Mouse (Mus musculus): Measurements from ENCODE around the gene Abcc8. TPM values are rescaled to one million over a fixed set of nuclear protein-coding genes. Genes with fewer than 3 reads are reported as not detected.

Abcc8 gene
- polyA plus RNA-seq, 1 experiment from 2014 or later: 6.2 TPM

DNA sequence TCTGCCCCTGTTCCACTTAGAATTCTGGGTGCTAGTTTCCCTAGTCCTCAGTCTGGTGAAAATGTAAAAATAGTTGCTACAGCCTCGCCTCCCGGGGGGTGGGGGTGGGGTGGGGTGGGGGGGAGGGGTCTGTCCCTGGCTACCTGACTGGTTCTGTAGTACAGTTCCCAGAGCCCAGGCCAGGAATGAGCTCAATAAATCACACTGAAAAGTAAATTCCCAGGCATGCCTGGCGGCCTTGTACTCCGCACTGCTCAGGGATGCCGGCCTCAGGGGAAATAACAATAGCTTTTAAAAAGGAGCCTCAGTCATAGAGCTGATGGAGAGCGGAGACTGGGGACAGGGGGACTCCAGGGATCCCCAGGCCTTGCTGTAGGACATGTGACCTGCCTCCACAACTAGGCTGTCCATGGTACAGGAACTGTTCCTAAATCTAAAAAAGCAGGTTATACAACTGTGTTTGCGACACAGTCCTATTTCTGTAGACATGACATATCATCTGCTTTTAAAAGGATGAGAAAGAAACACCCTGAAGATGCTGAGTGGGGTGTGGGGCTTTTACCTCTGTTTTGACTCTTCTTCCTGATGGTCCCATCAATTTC is 41.4 kb downstream of the Abcc8 start:
- Histone ChIP-seq H3K4me2 (ENCODE audit: low read depth, low read length) (no peak overlapping the region), H3K4me1 (ENCODE audit: control insufficient read depth, insufficient read depth, low read length) (0 out of 2 replicates have a peak, but pooled peaks cover 6% of the 10 kb centered on the region), H3K9ac (ENCODE audit: low read depth, low read length) (no peak overlapping the region), H3K27ac (ENCODE audit: low read length) (no peak overlapping the region), H3K9me3 (ENCODE audit: control insufficient read depth, low read length) (no peaks in the 10 kb centered on the region), H3K4me3 (ENCODE audit: low read length) (no peak overlapping the region), H3K36me3 (ENCODE audit: control insufficient read depth, insufficient read depth, low read length) (no peaks in the 10 kb centered on the region), H3K27me3 (replicated peaks; ENCODE audit: control insufficient read depth, insufficient read depth, low read length) (no peaks in the 10 kb centered on the region)
- 17% methylated on average over 7 of the region's 7 CpGs for WGBS
- ATAC-seq: peak; percentile 78

GRCm38 (mm10) chr7:46133858-46134257 is 46.0 kb downstream of the Abcc8 start:
- Histone ChIP-seq H3K36me3 (ENCODE audit: control insufficient read depth, insufficient read depth, low read length) (no peaks in the 10 kb centered on the region), H3K27me3 (replicated peaks; ENCODE audit: control insufficient read depth, insufficient read depth, low read length) (no peaks in the 10 kb centered on the region), H3K27ac (ENCODE audit: low read length) (no peak overlapping the region), H3K4me3 (ENCODE audit: low read length) (no peak overlapping the region), H3K9ac (ENCODE audit: low read depth, low read length) (no peak overlapping the region), H3K4me2 (ENCODE audit: low read depth, low read length) (no peak overlapping the region), H3K9me3 (ENCODE audit: control insufficient read depth, low read length) (no peaks in the 10 kb centered on the region), H3K4me1 (ENCODE audit: control insufficient read depth, insufficient read depth, low read length) (peaks cover 10% of the 10 kb centered on the region; the same call in 1 of the 2 replicates)
- 24% methylated on average over 7 of the region's 7 CpGs for WGBS
- no peak for ATAC-seq

GRCm38 (mm10) chr7:46132229-46132628 is 47.6 kb downstream of the Abcc8 start:
- Histone ChIP-seq H3K4me2 (ENCODE audit: low read depth, low read length) (no peak overlapping the region), H3K9ac (ENCODE audit: low read depth, low read length) (no peak overlapping the region), H3K4me1 (ENCODE audit: control insufficient read depth, insufficient read depth, low read length) (peaks cover 5% of the 10 kb centered on the region; the same call in 1 of the 2 replicates), H3K27me3 (replicated peaks; ENCODE audit: control insufficient read depth, insufficient read depth, low read length) (no peaks in the 10 kb centered on the region), H3K36me3 (ENCODE audit: control insufficient read depth, insufficient read depth, low read length) (no peaks in the 10 kb centered on the region), H3K27ac (ENCODE audit: low read length) (no peak overlapping the region), H3K4me3 (ENCODE audit: low read length) (no peak overlapping the region), H3K9me3 (ENCODE audit: control insufficient read depth, low read length) (no peaks in the 10 kb centered on the region)
- 87% methylated on average over 12 of the region's 12 CpGs for WGBS
- ATAC-seq: no peak

GRCm38 (mm10) chr7:46131806-46132205 is 48.0 kb downstream of the Abcc8 start:
- Histone ChIP-seq H3K27ac (ENCODE audit: low read length) (no peak overlapping the region), H3K27me3 (replicated peaks; ENCODE audit: control insufficient read depth, insufficient read depth, low read length) (no peaks in the 10 kb centered on the region), H3K9me3 (ENCODE audit: control insufficient read depth, low read length) (no peaks in the 10 kb centered on the region), H3K36me3 (ENCODE audit: control insufficient read depth, insufficient read depth, low read length) (no peaks in the 10 kb centered on the region), H3K4me1 (ENCODE audit: control insufficient read depth, insufficient read depth, low read length) (peaks cover 5% of the 10 kb centered on the region; the same call in 1 of the 2 replicates), H3K9ac (ENCODE audit: low read depth, low read length) (no peak overlapping the region), H3K4me3 (ENCODE audit: low read length) (no peak overlapping the region), H3K4me2 (ENCODE audit: low read depth, low read length) (no peak overlapping the region)
- WGBS: 72% methylated on average over 8 of the region's 8 CpGs
- no peak for ATAC-seq

DNA sequence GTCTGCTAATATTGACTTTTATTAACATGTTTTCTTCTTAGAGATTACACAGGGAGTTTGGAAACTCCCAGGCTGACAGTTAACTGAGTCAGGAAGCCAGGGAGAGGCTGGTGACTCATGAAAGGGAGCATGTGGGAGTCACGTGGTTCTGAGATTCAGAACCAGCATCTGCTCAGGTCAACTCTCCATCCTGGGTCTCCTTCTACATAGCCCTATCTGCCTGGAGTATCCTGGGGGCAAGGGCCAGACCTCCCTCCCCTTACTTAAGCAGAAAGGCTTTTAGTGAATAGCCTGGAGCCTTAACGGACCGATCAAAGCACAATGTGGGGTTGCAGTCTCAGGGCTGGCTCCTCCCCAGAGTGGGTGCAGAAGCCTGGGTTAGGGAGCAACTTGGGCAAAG is 48.6 kb downstream of the Abcc8 start:
- H3K9me3 ChIP-seq (ENCODE audit: control insufficient read depth, low read length): no peaks in the 10 kb centered on the region
- no peak overlapping the region for H3K4me2 ChIP-seq (ENCODE audit: low read depth, low read length)
- H3K9ac ChIP-seq (ENCODE audit: low read depth, low read length): no peak overlapping the region
- H3K27ac ChIP-seq (ENCODE audit: low read length): no peak overlapping the region
- peaks cover 5% of the 10 kb centered on the region; the same call in 1 of the 2 replicates for H3K4me1 ChIP-seq (ENCODE audit: control insufficient read depth, insufficient read depth, low read length)
- WGBS: 35% methylated on average over 3 of the region's 3 CpGs
- no peak overlapping the region for H3K4me3 ChIP-seq (ENCODE audit: low read length)
- H3K36me3 ChIP-seq (ENCODE audit: control insufficient read depth, insufficient read depth, low read length): no peaks in the 10 kb centered on the region
- no peaks in the 10 kb centered on the region for H3K27me3 ChIP-seq (replicated peaks; ENCODE audit: control insufficient read depth, insufficient read depth, low read length)
- ATAC-seq: peak; percentile 59

- Histone ChIP-seq H3K27me3 (replicated peaks; ENCODE audit: control insufficient read depth, insufficient read depth, low read length) (no peaks in the 10 kb centered on the region), H3K36me3 (ENCODE audit: control insufficient read depth, insufficient read depth, low read length) (no peaks in the 10 kb centered on the region), H3K27ac (ENCODE audit: low read length) (no peak overlapping the region), H3K9me3 (ENCODE audit: control insufficient read depth, low read length) (no peaks in the 10 kb centered on the region), H3K4me3 (ENCODE audit: low read length) (no peak overlapping the region), H3K9ac (ENCODE audit: low read depth, low read length) (no peak overlapping the region), H3K4me2 (ENCODE audit: low read depth, low read length) (no peak overlapping the region), H3K4me1 (ENCODE audit: control insufficient read depth, insufficient read depth, low read length) (peaks cover 5% of the 10 kb centered on the region; the same call in 1 of the 2 replicates)
- 58% methylated on average over 7 of the region's 7 CpGs for WGBS
- ATAC-seq: peak; percentile 39; the same call in 1 of the 2 replicates
These were observed 49.1 kb downstream of the Abcc8 start for GRCm38 (mm10) chr7:46130723-46131122.

GRCm38 (mm10) chr7:46129463-46130179 is 50.2 kb downstream of the Abcc8 start:
- H3K9ac ChIP-seq (ENCODE audit: low read depth, low read length): no peak overlapping the region
- H3K36me3 ChIP-seq (ENCODE audit: control insufficient read depth, insufficient read depth, low read length): no peaks in the 10 kb centered on the region
- no peak overlapping the region for H3K4me2 ChIP-seq (ENCODE audit: low read depth, low read length)
- H3K9me3 ChIP-seq (ENCODE audit: control insufficient read depth, low read length): no peaks in the 10 kb centered on the region
- H3K4me3 ChIP-seq (ENCODE audit: low read length): no peak overlapping the region
- H3K27me3 ChIP-seq (replicated peaks; ENCODE audit: control insufficient read depth, insufficient read depth, low read length): no peaks in the 10 kb centered on the region
- peak; percentile 56; the same call in 1 of the 2 replicates for ATAC-seq
- WGBS: 39% methylated on average over 7 of the region's 7 CpGs
- no peak overlapping the region for H3K27ac ChIP-seq (ENCODE audit: low read length)
- H3K4me1 ChIP-seq (ENCODE audit: control insufficient read depth, insufficient read depth, low read length): peaks cover 5% of the 10 kb centered on the region; the same call in 1 of the 2 replicates

DNA sequence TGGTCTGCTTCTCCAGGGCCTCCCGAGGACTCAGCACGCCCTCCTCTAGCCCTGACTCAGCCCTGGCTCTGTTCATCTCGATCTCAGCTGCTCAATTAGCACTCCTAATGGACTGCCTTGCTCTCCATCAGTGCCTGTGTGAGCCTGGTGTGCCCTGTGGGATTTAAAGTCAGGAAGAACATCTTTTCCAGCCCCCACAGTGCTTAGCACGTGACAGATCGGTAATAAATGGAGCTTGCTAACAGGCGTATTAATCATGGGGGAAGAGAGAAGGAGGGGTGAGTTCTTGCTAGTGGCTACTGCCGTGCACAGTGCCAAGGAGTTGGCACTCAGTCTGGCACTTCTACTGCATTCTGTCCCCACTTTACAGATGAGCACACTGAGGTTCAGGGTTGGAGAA is 51.6 kb downstream of the Abcc8 start:
- Histone ChIP-seq H3K27ac (ENCODE audit: low read length) (no peak overlapping the region), H3K4me2 (ENCODE audit: low read depth, low read length) (no peak overlapping the region), H3K27me3 (replicated peaks; ENCODE audit: control insufficient read depth, insufficient read depth, low read length) (no peaks in the 10 kb centered on the region), H3K9me3 (ENCODE audit: control insufficient read depth, low read length) (no peaks in the 10 kb centered on the region), H3K4me1 (ENCODE audit: control insufficient read depth, insufficient read depth, low read length) (peaks cover 3% of the 10 kb centered on the region), H3K9ac (ENCODE audit: low read depth, low read length) (no peak overlapping the region), H3K36me3 (ENCODE audit: control insufficient read depth, insufficient read depth, low read length) (no peaks in the 10 kb centered on the region), H3K4me3 (ENCODE audit: low read length) (no peak overlapping the region)
- ATAC-seq: peak; percentile 15; the same call in 1 of the 2 replicates
- WGBS: 35% methylated on average over 7 of the region's 7 CpGs

DNA sequence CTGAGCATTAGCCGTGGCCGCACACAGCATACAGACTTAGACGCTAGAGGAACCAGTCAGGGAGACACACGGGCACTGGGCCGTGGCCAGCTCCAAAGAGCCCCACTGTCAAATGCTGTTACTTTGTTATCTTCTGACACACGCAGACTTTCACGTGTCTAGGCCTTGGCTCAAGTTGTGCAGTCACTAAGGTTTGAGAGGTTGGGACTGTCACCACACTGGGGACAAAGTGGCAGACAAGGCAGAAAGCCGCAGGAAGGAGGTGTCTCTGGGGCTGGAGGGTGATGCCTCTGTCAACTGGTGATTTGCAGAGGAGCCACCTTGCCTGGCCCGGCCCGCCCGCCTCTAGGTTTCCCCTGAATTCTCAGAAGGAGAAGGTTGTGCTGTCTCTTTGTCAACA is 54.5 kb downstream of the Abcc8 start:
- no peaks in the 10 kb centered on the region for H3K36me3 ChIP-seq (ENCODE audit: control insufficient read depth, insufficient read depth, low read length)
- no peak overlapping the region for H3K4me3 ChIP-seq (ENCODE audit: low read length)
- peaks cover 4% of the 10 kb centered on the region; the same call in 1 of the 2 replicates for H3K4me1 ChIP-seq (ENCODE audit: control insufficient read depth, insufficient read depth, low read length)
- 85% methylated on average over 9 of the region's 11 CpGs for WGBS
- no peaks in the 10 kb centered on the region for H3K27me3 ChIP-seq (replicated peaks; ENCODE audit: control insufficient read depth, insufficient read depth, low read length)
- ATAC-seq: no peak
- H3K9me3 ChIP-seq (ENCODE audit: control insufficient read depth, low read length): no peaks in the 10 kb centered on the region
- H3K4me2 ChIP-seq (ENCODE audit: low read depth, low read length): no peak overlapping the region
- H3K9ac ChIP-seq (ENCODE audit: low read depth, low read length): no peak overlapping the region
- no peak overlapping the region for H3K27ac ChIP-seq (ENCODE audit: low read length)
